ENCODE assay signal across 14 mouse cellular contexts in the genomic region with DNA sequence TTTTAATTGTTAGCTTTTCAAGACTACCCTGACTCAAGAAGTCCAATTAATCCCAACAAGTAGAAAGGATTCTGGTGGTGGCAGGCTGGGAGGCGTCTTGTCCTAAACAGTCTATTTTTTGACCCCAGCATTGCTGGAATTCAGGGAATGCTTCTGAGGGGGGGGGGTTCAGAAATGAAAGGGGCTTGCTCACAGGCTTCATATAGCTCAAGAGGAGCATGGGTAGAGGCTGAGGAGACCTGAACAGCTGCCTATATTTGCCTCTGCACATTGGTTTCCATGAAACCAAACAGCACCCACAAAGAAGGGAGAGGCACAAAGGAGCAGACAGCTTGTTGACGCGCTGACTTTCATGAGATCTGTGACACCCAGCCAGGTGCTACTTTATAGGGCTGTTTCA.
"Had no signal": no experiment of that assay in that cellular context is flagged by ENCODE, and none has a peak within 500 bp of the region (broad histone marks: within the 10 kb centered on the region; RNA-seq: fewer than 3 reads in every experiment).

No protein-coding gene starts in this region.

- H3K4me2 ChIP-seq: neural tube, embryonic 15.5 days had no signal

- H3K4me1 ChIP-seq: midbrain, embryonic 10.5 days; neural tube, embryonic 15.5 days had no signal

- H3K9me3 ChIP-seq: midbrain, embryonic 10.5 days; neural tube, embryonic 15.5 days had no signal

- H3K9ac ChIP-seq: liver, embryonic 14.5 days; neural tube, embryonic 15.5 days had no signal

- H3K36me3 ChIP-seq: midbrain, embryonic 10.5 days; neural tube, embryonic 15.5 days had no signal

- H3K27ac ChIP-seq: layer of hippocampus, adult 2 months; liver, embryonic 14.5 days; midbrain, embryonic 10.5 days; neural tube, embryonic 15.5 days; stomach, postnatal 0 days had no signal

- ATAC-seq: lung, postnatal 0 days had no signal

- DNase-seq: kidney, postnatal 36 days; left cerebral cortex, postnatal 4 days; lung, adult 18-20 months; lung, postnatal 4 days; right cerebral cortex, adult 18-20 months; right cerebral cortex, postnatal 25 days; thymus, postnatal 4 days had no signal

- H3K27me3 ChIP-seq: neural tube, embryonic 15.5 days had no signal

- H3K4me3 ChIP-seq: layer of hippocampus, adult 2 months; midbrain, embryonic 10.5 days; myocyte; neural tube, embryonic 15.5 days had no signal
